Mouse (Mus musculus) neural tube, embryonic 11.5 days (tissue): ENCODE measurements around the gene Nsf. TPM values are rescaled to one million over a fixed set of nuclear protein-coding genes. Genes with fewer than 3 reads are reported as not detected.

Source experiments
- ATAC-seq: fragments of 200-750 bp; cut with Nextera tagmentation; 2 replicates; pipeline ENCODE4 v1.8.0; 2017; ENCODE audit warnings: moderate number of reproducible peaks, mild to moderate bottlenecking, moderate TSS enrichment, moderate library complexity; ENCODE audit not compliant: insufficient read depth, low FRiP score, low TSS enrichment
- DNase-seq: peaks from one replicate; pipeline ENCODE4 v3.0.0-alpha.2; 2015; ENCODE audit warnings: low spot score
- H3K27ac ChIP-seq: fragments of 300-500 bp; sonication (generic); 2 replicates; pipeline ENCODE4 v1.5.1; 2014; ENCODE audit warnings: low read depth, mild to moderate bottlenecking, low read length
- H3K27me3 ChIP-seq: fragments of 300-500 bp; sonication (generic); 2 replicates; pipeline ENCODE4 v1.6.1; 2014; ENCODE audit warnings: mild to moderate bottlenecking, low read length, mixed read lengths; ENCODE audit not compliant: control insufficient read depth, insufficient read depth
- H3K36me3 ChIP-seq: fragments of 300-500 bp; sonication (generic); 2 replicates; pipeline ENCODE4 v1.6.1; 2014; ENCODE audit warnings: mild to moderate bottlenecking, low read length, moderate library complexity, mixed read lengths; ENCODE audit not compliant: control insufficient read depth, insufficient read depth
- H3K4me1 ChIP-seq: fragments of 300-500 bp; sonication (generic); 2 replicates; pipeline ENCODE4 v1.6.1; 2014; ENCODE audit warnings: low read length, mixed read lengths; ENCODE audit not compliant: control insufficient read depth, insufficient read depth
- H3K4me2 ChIP-seq: fragments of 300-500 bp; sonication (generic); 2 replicates; pipeline ENCODE4 v1.6.1; 2014; ENCODE audit warnings: low read depth, mild to moderate bottlenecking, moderate library complexity
- H3K4me3 ChIP-seq: fragments of 300-500 bp; sonication (generic); 2 replicates; pipeline ENCODE4 v1.5.1; 2014; ENCODE audit warnings: low read depth, low read length
- H3K9ac ChIP-seq: fragments of 300-500 bp; sonication (generic); 2 replicates; pipeline ENCODE4 v1.6.1; 2014; ENCODE audit warnings: mild to moderate bottlenecking, low read length
- H3K9me3 ChIP-seq: fragments of 300-500 bp; sonication (generic); 2 replicates; pipeline ENCODE4 v1.6.1; 2016; ENCODE audit warnings: low read length; ENCODE audit not compliant: control insufficient read depth
- WGBS: fragments of 180-500 bp; shearing (Covaris S2); extraction: QIAGEN DNeasy Blood & Tissue Kit; methylation state at CpG from one replicate; pipeline ENCODE4 v1.1.7; 2014; 5-methylcytosine and 5-hydroxymethylcytosine counted together
- polyA plus RNA-seq: library from polyadenylated mRNA; unstranded; fragments of >200 nt; fragmentation: Nextera tagmentation; extraction: Ambion mirVana; gene quantifications from 2 replicates; pipeline ENCODE4 v1.2.1, GENCODE M21; 2014

Gene Nsf
- polyA plus RNA-seq, 1 experiment from 2014 or later = 65.4 TPM

DNA sequence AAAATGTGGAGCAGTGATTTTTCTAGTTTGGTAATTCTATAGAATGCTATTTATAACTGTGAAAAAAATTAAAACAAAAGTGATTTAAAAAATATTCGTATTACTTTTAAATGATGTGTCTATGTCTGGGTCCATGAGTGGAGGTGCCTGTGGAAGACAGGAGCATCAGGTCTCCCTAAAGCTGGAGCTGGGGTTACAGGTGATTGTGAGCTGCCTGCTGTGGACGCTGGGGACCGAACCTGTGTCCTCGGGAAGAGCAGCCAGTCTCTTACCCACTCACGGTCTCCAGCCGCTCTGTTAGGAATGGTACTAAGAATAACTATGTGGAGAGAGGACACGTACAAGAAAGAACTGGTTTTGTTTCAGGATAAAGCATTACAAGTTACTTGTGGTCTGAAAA lies 97.2 kb downstream of the Nsf start:
- DNase-seq = no peak
- Histone ChIP-seq H3K27ac (no peak overlapping the region), H3K36me3 (no peaks in the 10 kb centered on the region), H3K9ac (no peak overlapping the region), H3K4me1 (peaks cover 9% of the 10 kb centered on the region; the same call in 1 of the 2 replicates), H3K4me3 (no peak overlapping the region), H3K4me2 (no peak overlapping the region), H3K9me3 (no peaks in the 10 kb centered on the region), H3K27me3 (no peaks in the 10 kb centered on the region)
- ATAC-seq = no peak
- 92% methylated on average over 7 of the region's 7 CpGs for WGBS

DNA sequence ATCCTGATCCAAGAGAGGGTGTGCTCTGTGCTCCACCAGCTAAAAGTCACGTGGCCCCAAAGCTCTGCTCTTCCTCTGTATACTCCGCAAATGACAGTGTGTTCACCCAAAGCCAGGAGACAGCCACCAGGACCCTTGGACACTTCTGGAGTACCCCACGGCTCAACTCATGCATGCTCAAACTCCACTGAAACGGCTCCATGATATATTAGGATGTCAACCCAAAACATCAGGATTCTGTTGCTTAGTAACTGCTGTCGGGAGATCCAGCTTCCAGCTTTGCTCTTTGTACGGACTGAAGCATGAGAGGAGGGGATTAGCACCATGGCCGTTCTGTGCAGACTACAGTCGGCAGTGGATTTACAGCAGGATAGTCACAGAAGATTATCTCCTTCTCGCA lies 99.6 kb downstream of the Nsf start:
- peaks cover 9% of the 10 kb centered on the region; the same call in 1 of the 2 replicates for H3K4me1 ChIP-seq
- H3K36me3 ChIP-seq = no peaks in the 10 kb centered on the region
- WGBS = 46% methylated on average over 9 of the region's 9 CpGs
- H3K4me3 ChIP-seq = no peak overlapping the region
- no peak overlapping the region for H3K27ac ChIP-seq
- DNase-seq (peak; percentile 15), ATAC-seq (no peak)
- no peaks in the 10 kb centered on the region for H3K9me3 ChIP-seq
- no peak overlapping the region for H3K4me2 ChIP-seq
- H3K9ac ChIP-seq = no peak overlapping the region
- H3K27me3 ChIP-seq = no peaks in the 10 kb centered on the region

- H3K4me3 ChIP-seq = no peak overlapping the region
- no peak overlapping the region for H3K27ac ChIP-seq
- H3K4me1 ChIP-seq = peaks cover 9% of the 10 kb centered on the region; the same call in 1 of the 2 replicates
- H3K4me2 ChIP-seq = no peak overlapping the region
- no peaks in the 10 kb centered on the region for H3K36me3 ChIP-seq
- WGBS = 43% methylated on average over 10 of the region's 10 CpGs
- H3K9ac ChIP-seq = no peak overlapping the region
- DNase-seq (no peak), ATAC-seq (no peak)
- no peaks in the 10 kb centered on the region for H3K9me3 ChIP-seq
- H3K27me3 ChIP-seq = no peaks in the 10 kb centered on the region
Measured at GRCm38 (mm10) chr11:103853284-103853920, 100.5 kb downstream of the Nsf start.

- DNase-seq (no peak), ATAC-seq (no peak)
- 71% methylated on average over 16 of the region's 16 CpGs for WGBS
- Histone ChIP-seq H3K9ac (no peak overlapping the region), H3K9me3 (no peaks in the 10 kb centered on the region), H3K27me3 (no peaks in the 10 kb centered on the region), H3K4me2 (no peak overlapping the region), H3K36me3 (no peaks in the 10 kb centered on the region), H3K4me1 (peaks cover 9% of the 10 kb centered on the region; the same call in 1 of the 2 replicates), H3K4me3 (no peak overlapping the region), H3K27ac (0 out of 2 replicates have a peak overlapping the region, but pooled peaks have one; percentile 17)
Measured at GRCm38 (mm10) chr11:103852590-103853283, 101.1 kb downstream of the Nsf start.

DNA sequence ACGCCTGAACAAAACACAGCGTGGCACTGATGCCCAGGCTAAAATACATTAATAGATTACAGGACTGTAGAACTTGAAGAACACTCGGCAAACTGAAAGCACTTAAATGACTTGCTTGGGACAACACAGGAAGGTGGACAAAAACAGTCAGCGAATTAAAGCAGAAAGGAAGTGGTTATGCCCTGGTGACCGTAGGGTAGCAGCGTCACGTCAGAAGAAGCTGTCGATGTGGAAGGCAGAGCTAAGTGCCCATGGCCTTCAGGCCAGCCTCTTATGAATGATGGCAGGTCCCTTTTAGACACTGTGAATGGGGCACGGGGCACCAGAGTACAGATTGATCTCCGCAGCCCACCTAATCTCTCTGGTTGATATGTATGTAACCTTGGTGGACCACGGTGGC lies 105.6 kb downstream of the Nsf start:
- Histone ChIP-seq H3K27me3 (no peaks in the 10 kb centered on the region), H3K4me2 (no peak overlapping the region), H3K4me3 (no peak overlapping the region), H3K9me3 (no peaks in the 10 kb centered on the region), H3K4me1 (peaks cover 6% of the 10 kb centered on the region; the same call in 1 of the 2 replicates), H3K27ac (no peak overlapping the region), H3K9ac (no peak overlapping the region), H3K36me3 (no peaks in the 10 kb centered on the region)
- 95% methylated on average over 11 of the region's 11 CpGs for WGBS
- DNase-seq (no peak), ATAC-seq (no peak)

GRCm38 (mm10) chr11:103840834-103841233 lies 113.0 kb downstream of the Nsf start:
- H3K9ac ChIP-seq = no peak overlapping the region; the same call in 1 of the 2 replicates
- ATAC-seq = peak; percentile 81

GRCm38 (mm10) chr11:103838955-103839354 lies 114.9 kb downstream of the Nsf start:
- Histone ChIP-seq H3K36me3 (no peaks in the 10 kb centered on the region), H3K4me2 (no peak overlapping the region), H3K9ac (no peak overlapping the region), H3K4me3 (no peak overlapping the region), H3K27me3 (no peaks in the 10 kb centered on the region), H3K9me3 (no peaks in the 10 kb centered on the region), H3K4me1 (peaks cover 15% of the 10 kb centered on the region), H3K27ac (no peak overlapping the region)
- no peak for DNase-seq
- 86% methylated on average over 2 of the region's 2 CpGs for WGBS
- ATAC-seq = no peak

More at GRCm38 (mm10) chr11:103840834-103841233, 113.0 kb downstream of the Nsf start:
- DNase-seq = peak; percentile 86
- peak overlapping the region; percentile 71 for H3K27ac ChIP-seq
- H3K4me2 ChIP-seq = peak overlapping the region; percentile 12
- H3K27me3 ChIP-seq = no peaks in the 10 kb centered on the region
- peaks cover 15% of the 10 kb centered on the region for H3K4me1 ChIP-seq
- H3K36me3 ChIP-seq = no peaks in the 10 kb centered on the region
- H3K9me3 ChIP-seq = no peaks in the 10 kb centered on the region
- no peak overlapping the region; the same call in 1 of the 2 replicates for H3K4me3 ChIP-seq
- 2% methylated on average over 11 of the region's 11 CpGs for WGBS

- no peak overlapping the region for H3K4me3 ChIP-seq
- no peak overlapping the region for H3K9ac ChIP-seq
- H3K27ac ChIP-seq = no peak overlapping the region
- no peaks in the 10 kb centered on the region for H3K27me3 ChIP-seq
- no peak for DNase-seq
- ATAC-seq = no peak
- H3K4me2 ChIP-seq = no peak overlapping the region
- 86% methylated on average over 4 of the region's 4 CpGs for WGBS
- no peaks in the 10 kb centered on the region for H3K4me1 ChIP-seq
- no peaks in the 10 kb centered on the region for H3K9me3 ChIP-seq
- H3K36me3 ChIP-seq = no peaks in the 10 kb centered on the region; the same call in 1 of the 2 replicates
Measured at GRCm38 (mm10) chr11:103832331-103832730, 121.5 kb downstream of the Nsf start.

GRCm38 (mm10) chr11:103831766-103832165 lies 122.1 kb downstream of the Nsf start:
- no peak overlapping the region for H3K27ac ChIP-seq
- no peak overlapping the region for H3K4me3 ChIP-seq
- no peak overlapping the region for H3K9ac ChIP-seq
- H3K36me3 ChIP-seq = peaks cover 2% of the 10 kb centered on the region; the same call in 1 of the 2 replicates
- DNase-seq = no peak
- H3K9me3 ChIP-seq = no peaks in the 10 kb centered on the region
- no peaks in the 10 kb centered on the region for H3K4me1 ChIP-seq
- H3K4me2 ChIP-seq = no peak overlapping the region
- WGBS = 86% methylated on average over 3 of the region's 3 CpGs
- ATAC-seq = no peak
- no peaks in the 10 kb centered on the region for H3K27me3 ChIP-seq
